Mouse (Mus musculus) adrenal gland, postnatal 36 days (tissue): ENCODE data around the gene Ric3. TPM values are rescaled to one million over a fixed set of nuclear protein-coding genes. Genes with fewer than 3 reads are reported as not detected.
A peak's percentile ranks its signal among the peaks of the same experiment; 100 is the strongest.

ENCODE experiments used
- DNase-seq, 2 experiments: peaks; one replicate each; pipeline ENCODE4 v3.0.0; 2021; ENCODE audit warnings: mixed read lengths in 1 of 2
- total RNA-seq, 2 experiments: library from RNA; stranded (reverse); gene quantifications; 2 replicates each; pipeline ENCODE4 v1.2.3; 2021

The Ric3 gene
- total RNA-seq, 2 experiments from 2014 or later = 39.7 to 58.7 TPM

DNA sequence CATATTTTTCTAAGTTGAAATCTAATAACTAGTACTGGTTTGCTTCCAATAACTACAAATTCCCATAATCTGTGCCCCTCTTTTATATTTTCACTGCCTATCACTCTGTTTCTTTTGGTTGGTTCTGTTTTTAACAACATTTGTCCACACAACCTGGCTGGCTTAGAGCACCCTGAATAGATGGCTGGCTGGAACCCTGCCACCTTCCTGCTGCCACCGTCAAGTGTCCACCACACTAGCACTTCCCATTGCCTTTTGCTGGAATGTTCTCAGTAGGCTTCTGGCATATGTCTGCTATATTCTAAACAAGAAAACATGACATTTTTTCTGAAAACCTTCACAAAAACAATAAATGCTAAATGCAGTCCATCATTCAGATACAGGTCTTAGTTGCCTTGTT, 32.3 kb downstream of the Ric3 start:
- DNase-seq = no peak

DNA sequence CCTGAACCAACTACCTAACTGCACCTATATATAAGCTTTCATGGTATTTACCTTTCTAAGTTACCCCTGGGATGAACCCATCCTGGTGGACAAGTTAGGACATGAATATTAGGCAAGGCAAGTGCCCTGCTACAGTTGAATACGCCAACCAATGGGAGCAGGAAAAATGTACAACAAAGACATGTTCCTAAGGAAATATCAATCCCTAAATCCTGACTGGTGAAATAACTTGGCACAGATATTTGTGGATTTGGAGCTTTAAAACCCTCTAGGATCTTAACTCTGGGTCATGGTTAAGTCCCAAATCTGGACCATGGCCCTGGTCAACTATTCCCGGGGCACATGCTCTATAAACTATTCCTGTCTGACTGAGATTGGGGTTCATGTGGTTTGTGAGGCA, 37.3 kb downstream of the Ric3 start:
- no peak for DNase-seq

DNA sequence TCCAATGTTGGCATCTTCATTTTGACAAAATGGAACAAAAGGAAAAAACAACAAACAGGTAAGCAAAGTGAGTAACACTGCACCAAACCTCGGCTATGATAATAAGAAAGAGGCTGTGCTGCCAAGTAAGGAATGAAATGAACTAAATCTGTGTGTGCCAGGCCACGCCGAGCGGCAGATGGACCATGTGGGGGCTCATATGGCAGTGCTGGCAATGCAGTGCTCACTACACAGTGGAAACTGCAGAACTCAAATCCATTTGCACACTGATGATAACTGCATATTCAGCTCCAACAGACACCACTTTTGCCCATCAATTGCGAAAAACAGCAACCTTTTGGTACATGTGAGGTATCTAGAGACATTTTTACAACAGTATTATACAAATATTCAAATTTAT, 43.7 kb downstream of the Ric3 start:
- no peak for DNase-seq

DNA sequence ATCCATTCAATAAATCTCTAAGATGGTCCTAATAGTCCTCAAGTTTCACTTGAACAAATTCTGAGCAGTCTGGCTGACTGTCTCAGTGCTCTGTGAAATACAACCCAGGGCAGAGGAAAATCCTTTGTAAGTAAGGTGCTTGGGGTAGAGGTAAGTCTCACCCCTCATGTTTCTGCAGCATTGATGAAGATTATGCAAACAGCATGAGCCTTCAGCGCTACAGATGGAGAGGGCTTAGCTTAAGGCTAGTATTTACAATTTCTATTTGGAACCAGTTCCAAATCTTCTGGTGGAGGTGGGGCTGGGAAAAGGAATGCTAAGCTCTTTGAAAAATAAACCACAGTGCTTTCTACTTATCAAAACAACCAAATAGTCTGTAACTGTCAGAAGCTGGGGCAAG, 44.1 kb downstream of the Ric3 start:
- no peak for DNase-seq

GRCm38 (mm10) chr7:109038121-109038735, 44.9 kb downstream of the Ric3 start:
- DNase-seq = no peak

DNA sequence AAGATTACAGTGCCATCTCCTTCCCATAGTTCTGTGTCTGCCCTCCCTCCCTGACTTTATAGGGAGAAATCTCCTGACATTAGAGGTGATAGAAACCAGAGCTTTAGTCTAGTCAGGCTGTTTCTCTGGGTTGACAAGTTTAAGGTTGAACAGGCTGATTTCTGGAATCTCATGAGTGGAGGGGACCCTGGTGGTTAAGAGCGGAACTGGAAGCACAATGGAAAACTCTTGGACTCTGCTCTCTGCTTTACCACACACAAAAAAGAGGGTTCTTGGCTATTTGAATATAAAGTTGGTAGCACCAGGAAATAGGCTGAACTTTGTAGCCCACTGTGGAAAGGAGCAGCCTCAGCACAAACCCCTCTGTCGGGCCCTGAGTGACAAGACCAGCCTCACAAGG, 51.1 kb downstream of the Ric3 start:
- DNase-seq = no peak

DNA sequence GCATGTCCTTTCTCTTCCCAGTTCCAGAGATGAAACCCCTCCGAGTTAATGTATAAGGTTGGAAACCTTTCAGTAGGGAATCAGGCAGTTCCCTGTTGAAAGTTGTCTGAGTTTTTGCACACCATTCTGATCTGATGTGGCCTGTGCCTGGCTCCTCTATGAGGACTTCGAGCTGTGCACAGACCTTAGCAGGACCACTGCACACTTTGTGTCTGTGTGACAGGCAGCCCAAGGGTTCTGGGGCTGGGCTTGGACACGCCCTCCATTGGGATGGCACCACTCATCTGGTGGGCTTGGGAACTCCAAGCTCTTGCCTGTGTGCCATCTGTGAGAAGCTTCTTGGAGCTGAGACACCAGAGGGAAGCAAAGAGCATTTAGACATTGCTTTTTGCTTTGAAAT, 51.8 kb downstream of the Ric3 start:
- no peak for DNase-seq

DNA sequence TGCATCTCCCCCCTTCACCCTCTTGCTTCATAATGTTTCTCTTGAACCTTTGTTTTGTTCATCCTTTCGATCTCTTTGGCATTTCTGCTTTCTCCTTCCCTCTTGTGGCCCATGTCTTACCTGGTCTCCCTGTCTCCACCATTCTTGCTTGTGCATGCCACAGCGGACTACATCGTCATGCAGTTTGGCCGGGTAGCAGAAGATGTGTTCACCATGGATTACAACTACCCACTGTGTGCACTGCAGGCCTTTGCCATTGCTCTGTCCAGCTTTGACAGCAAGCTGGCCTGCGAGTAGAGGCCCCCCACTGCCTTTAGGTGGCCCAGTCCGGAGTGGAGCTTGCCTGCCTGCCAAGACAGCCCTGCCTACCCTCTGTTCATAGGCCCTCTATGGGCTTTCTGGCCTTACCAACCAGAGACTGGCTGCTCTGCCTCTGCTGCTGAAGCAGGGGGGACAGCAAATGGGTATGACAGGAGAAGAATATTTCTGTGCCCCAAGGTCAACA, 53.1 kb downstream of the Ric3 start:
- no peak for DNase-seq

DNA sequence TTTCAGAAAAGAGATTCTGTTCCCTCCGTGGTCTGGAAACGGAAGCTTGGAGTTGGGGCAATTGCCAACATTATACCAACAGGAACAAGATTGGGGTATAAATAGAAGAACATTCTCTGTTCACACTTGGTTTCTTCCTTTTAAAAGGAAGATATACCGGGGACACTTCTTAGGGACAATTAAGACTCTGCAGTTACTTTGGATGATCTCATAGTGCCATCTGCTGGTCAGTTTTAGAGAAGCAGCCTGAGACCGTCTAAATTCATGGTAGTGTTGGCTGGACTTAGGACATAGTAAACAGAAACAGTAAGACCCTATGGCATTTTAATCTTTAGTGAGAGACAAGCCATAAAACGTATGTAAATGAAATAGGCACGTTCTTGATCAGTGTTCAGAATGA, 54.9 kb downstream of the Ric3 start:
- peak; percentile 41 to 60 for DNase-seq

DNA sequence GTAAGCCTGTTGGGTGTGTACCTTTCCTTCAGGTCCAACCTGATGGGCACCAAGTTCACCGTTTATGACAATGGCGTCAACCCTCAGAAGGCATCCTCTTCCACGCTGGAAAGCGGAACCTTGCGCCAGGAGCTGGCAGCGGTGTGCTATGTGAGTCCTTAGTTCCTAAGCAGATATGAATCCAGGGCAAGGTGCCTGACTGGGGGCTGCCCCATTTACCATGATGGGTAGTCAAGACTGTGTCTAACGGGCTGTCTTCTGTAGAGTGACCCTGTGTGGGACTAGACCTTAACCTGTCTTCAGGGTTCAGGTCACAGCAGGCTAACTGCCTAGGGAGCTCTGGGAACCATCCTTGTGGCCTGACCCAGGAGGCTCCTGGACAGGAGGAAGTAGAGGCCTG, 55.4 kb downstream of the Ric3 start:
- no peak for DNase-seq

GRCm38 (mm10) chr7:109026976-109027375, 56.2 kb downstream of the Ric3 start:
- no peak for DNase-seq

GRCm38 (mm10) chr7:109025743-109026142, 57.4 kb downstream of the Ric3 start:
- DNase-seq = no peak

DNA sequence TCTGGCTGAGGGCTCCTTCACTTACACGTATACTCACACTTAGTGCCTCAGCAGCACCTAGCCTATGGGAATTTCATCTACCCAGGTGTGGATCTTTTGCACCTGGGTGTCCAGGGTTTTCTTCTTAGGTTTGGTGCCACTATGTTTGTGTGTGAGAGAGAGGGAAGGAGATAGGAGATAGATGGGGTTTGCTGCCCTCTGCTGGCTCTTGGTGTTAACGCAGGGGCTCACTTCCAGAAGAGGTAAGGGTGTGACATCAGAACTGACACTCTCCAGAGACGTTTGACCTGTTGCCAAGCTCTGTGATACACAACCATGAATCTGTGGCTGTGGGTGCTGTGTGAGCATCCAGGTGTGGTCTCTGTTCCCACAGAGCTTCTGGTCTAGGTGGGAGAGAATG, 61.7 kb downstream of the Ric3 start:
- DNase-seq = peak; percentile 72 to 79

DNA sequence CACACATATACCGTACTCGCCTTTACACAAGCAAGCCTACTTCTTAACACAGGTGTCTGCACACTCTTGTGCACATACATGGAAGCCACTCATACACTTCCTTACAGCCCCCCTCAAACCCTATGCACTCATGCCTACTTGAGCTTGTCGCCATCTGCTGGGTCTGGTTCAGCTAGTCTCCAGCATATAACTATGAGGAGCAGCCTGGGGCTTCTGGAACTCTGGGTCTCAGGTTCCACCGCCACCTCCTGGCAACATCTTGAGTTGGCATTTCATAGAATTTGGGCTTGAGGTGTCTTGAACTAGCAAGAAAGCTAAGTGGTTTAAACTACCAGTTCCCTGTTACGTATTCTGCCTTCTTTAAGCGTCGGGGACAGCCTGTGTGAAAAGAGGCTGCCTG, 63.9 kb downstream of the Ric3 start:
- no peak for DNase-seq

DNA sequence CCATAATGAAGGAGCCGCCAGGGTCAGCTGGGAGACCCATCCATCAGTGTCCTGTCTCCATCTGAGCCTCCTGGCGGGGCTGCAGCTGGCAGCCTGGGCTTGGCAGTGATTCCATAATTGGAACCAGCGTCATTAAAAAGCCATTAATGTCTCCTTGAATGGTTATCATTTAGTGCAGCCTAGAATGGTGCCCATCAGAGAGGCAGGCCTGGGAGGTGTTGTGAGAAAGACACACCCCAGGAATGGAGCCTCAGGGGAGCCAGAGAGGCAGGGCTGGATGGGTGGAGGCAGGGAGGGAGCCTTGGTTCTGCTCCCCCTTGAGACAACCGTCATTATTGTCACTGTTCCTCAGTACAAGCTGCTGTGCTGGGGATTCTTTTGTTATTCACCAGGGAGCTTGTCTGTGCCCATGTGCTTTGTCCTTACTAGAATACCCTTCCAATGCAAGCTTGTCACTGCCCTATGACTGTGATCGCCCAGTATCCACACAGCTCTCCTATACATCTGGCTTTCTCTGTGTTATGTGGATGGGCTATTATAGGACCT, 66.7 kb downstream of the Ric3 start:
- DNase-seq = peak in 1 of 2 experiments; percentile 27

DNA sequence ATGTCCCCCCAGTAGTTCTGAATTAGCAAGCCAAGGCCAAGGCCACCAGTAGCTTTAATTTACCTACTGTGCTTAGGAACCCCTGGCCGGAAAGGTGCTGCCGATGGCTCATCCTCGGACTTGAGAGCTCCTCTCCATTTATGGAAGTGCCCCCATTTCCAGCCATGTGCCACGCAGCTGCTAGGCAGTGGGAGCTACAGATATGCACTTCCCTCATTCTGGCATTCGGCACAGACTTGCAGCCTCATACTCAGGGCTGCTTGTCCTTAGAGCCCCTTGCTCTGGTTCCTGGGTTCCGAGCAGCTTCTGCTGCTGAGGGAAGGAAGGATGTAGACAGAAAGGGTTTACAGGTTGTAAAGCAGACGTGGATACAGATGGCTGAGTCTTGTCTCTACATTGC, 68.3 kb downstream of the Ric3 start:
- DNase-seq = no peak

DNA sequence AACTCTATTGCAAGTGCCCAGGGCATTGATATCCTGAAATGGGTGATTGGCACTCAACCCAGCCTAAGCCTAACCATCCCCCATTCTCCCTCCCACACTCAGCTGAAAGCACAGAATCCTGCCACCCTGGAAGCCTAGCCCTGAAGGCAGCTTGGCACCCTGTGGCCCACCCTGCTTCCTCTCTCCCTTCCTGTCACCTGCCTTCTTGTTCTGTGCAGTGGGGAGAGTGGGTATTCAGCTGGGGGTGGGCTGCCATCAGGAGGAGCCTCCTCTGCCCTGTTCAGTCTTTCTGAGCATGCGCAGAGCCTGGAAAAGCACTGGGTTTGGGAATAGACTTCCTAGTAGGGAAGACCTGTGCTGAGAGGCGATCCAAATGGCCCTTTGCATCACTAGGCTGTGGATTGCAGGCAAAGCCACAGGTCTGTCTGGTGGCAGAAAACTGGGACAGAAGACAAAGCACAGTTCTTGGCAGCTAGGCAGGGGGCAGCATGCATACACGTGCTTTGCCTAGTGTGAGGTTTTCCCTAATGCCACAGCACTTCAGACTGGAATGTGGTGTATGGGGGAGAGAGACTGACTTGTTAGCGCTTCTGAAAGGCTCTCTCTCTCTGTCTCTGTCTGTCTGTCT, 70.0 kb downstream of the Ric3 start:
- no peak for DNase-seq

GRCm38 (mm10) chr7:109012575-109012974, 70.6 kb downstream of the Ric3 start:
- no peak for DNase-seq

DNA sequence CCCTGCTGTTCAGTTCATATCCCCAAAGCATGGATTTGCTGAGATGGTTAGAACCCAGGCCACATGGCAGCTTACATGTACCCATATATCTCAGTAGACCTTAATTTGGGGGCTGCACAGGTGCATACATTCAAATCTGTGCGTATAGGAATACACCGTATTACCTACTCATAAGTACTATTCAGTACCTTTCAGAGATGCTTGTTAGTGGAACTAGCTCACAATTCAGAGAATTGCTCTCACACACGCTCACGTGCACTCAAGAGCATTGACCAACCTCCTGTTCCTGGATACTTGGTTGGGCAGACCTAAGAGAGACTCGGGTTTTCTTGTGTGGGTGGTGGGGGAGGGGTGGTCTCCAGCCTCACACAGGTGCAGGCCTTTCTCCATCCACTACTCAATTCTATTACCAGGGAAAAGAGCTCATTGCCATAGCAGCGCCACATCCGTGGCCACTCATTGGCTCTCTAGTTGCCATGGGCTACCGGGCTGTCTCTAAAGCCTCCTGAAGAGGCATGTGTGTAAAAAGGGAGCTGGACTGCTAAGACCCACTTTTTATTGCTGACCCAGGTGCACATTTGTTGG, 71.4 kb downstream of the Ric3 start:
- DNase-seq = peak in 1 of 2 experiments; percentile 36

- peak; percentile 40 to 68 for DNase-seq
These were observed 72.2 kb downstream of the Ric3 start for GRCm38 (mm10) chr7:109010720-109011595.

- DNase-seq = no peak
These were observed 73.9 kb downstream of the Ric3 start for GRCm38 (mm10) chr7:109009260-109009659.

DNA sequence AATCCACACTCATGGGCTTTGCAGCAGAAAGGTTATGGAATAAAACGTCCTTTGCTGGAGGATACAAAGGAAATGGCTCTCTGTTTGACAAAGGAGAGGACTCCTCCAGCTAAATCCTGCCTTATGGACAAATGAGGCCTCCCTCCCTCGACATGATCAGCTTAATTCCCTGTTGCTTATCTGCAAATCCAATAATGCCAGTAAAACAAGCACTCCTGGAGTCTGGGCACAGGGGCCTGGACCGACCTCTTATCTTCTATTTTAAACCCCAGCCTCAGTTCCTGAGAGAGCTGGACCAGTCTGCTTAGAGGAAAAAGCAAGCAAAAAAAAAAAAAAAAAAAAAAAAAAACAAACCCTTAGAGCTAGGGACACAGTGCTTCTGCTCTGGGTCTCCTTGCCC, 79.5 kb downstream of the Ric3 start:
- no peak for DNase-seq
